ENCODE assay signal across 28 mouse cellular contexts in genomic region chr8:77257085-77257451, GRCm38 (mm10).
A peak's percentile ranks its signal among the peaks of the same experiment; 100 is the strongest.
DNase-seq lines count a peak whose midpoint lies in the region; ATAC-seq and TF ChIP-seq lines count a peak whose summit lies in the region.
"Had no signal": no experiment of that assay in that cellular context is flagged by ENCODE, and none has a peak within 500 bp of the region (broad histone marks: within the 10 kb centered on the region; RNA-seq: fewer than 3 reads in every experiment).

No protein-coding gene starts in this region.

- WGBS in forebrain, embryonic 16.5 days = 87% methylated on average over 12 of the region's 12 CpGs
- WGBS in forebrain, embryonic 14.5 days = 91% methylated on average over 12 of the region's 12 CpGs
- 91% methylated on average over 12 of the region's 12 CpGs for WGBS in hindbrain, postnatal 0 days
- 94% methylated on average over 12 of the region's 12 CpGs for WGBS in hindbrain, embryonic 12.5 days
- 94% methylated on average over 12 of the region's 12 CpGs for WGBS in midbrain, postnatal 0 days
- WGBS in midbrain, embryonic 13.5 days = 94% methylated on average over 12 of the region's 12 CpGs
- 95% methylated on average over 12 of the region's 12 CpGs for WGBS in neural tube, embryonic 15.5 days

- no peak for DNase-seq in forebrain, embryonic 14.5 days (ENCODE audit: low spot score)
- no peak for DNase-seq in hindbrain, postnatal 0 days (ENCODE audit: low spot score)
- no peak for DNase-seq in midbrain, postnatal 0 days (ENCODE audit: low spot score)
- DNase-seq in layer of hippocampus, adult 2 months (ENCODE audit: low spot score in 2 of 2) = no peak
- DNase-seq: adrenal gland, postnatal 14 days; cerebellum, adult 11-12 months; cerebellum, adult 9-11 months; gastrocnemius, adult 2 months; gastrocnemius, postnatal 36 days; heart, adult 2 months; heart, postnatal 10 days; kidney, adult 8-10 months; retina, postnatal 1 day; thymus, adult 2 months; thymus, postnatal 36 days had no signal

- TF ChIP-seq CTCF in hindbrain, postnatal 0 days (IDR thresholded peaks at IDR 0.05; ENCODE audit: low read depth) = no peak
- no peak for TF ChIP-seq CTCF in midbrain, postnatal 0 days (IDR thresholded peaks at IDR 0.05)
- no peak for TF ChIP-seq CTCF in layer of hippocampus, adult 2 months (conservative IDR thresholded peaks at IDR 0.05)

- H3K9ac ChIP-seq in forebrain, embryonic 16.5 days (replicated peaks; ENCODE audit: low read depth, low read length) = no peak overlapping the region
- H3K9ac ChIP-seq in forebrain, embryonic 14.5 days (ENCODE audit: low read length) = no peak overlapping the region
- no peak overlapping the region for H3K9ac ChIP-seq in hindbrain, postnatal 0 days (replicated peaks; ENCODE audit: low read length)
- H3K9ac ChIP-seq in hindbrain, embryonic 12.5 days = no peak overlapping the region
- no peak overlapping the region for H3K9ac ChIP-seq in midbrain, postnatal 0 days (replicated peaks; ENCODE audit: low read length, poor library complexity, severe bottlenecking)
- H3K9ac ChIP-seq in midbrain, embryonic 13.5 days (replicated peaks) = no peak overlapping the region
- H3K9ac ChIP-seq in neural tube, embryonic 15.5 days (replicated peaks) = no peak overlapping the region
- H3K9ac ChIP-seq: heart, embryonic 13.5 days; limb, embryonic 13.5 days; lung, embryonic 15.5 days had no signal

- no peak overlapping the region for H3K4me3 ChIP-seq in forebrain, embryonic 16.5 days (replicated peaks; ENCODE audit: low read length)
- H3K4me3 ChIP-seq in forebrain, embryonic 14.5 days (ENCODE audit: low read depth, low read length) = no peak overlapping the region
- no peak overlapping the region for H3K4me3 ChIP-seq in hindbrain, postnatal 0 days (ENCODE audit: low read length)
- no peak overlapping the region for H3K4me3 ChIP-seq in hindbrain, embryonic 12.5 days
- no peak overlapping the region for H3K4me3 ChIP-seq in midbrain, postnatal 0 days (ENCODE audit: low read depth, low read length)
- H3K4me3 ChIP-seq in midbrain, embryonic 13.5 days (replicated peaks) = no peak overlapping the region
- H3K4me3 ChIP-seq in layer of hippocampus, adult 2 months = no peak overlapping the region
- H3K4me3 ChIP-seq in neural tube, embryonic 15.5 days (replicated peaks) = no peak overlapping the region
- H3K4me3 ChIP-seq: erythroblast, embryonic 14.5 days; gastrocnemius, adult 2 months; heart, adult 2 months; heart, embryonic 13.5 days; limb, embryonic 13.5 days; lung, embryonic 15.5 days; midbrain, embryonic 10.5 days had no signal

- no peaks in the 10 kb centered on the region for H3K9me3 ChIP-seq in forebrain, embryonic 16.5 days (ENCODE audit: control insufficient read depth, low read length)
- no peaks in the 10 kb centered on the region for H3K9me3 ChIP-seq in forebrain, embryonic 14.5 days (replicated peaks; ENCODE audit: control insufficient read depth, low read length)
- no peaks in the 10 kb centered on the region for H3K9me3 ChIP-seq in hindbrain, postnatal 0 days (ENCODE audit: low read length)
- H3K9me3 ChIP-seq in hindbrain, embryonic 12.5 days (replicated peaks) = no peaks in the 10 kb centered on the region
- no peaks in the 10 kb centered on the region for H3K9me3 ChIP-seq in midbrain, postnatal 0 days (ENCODE audit: low read length)
- H3K9me3 ChIP-seq in midbrain, embryonic 13.5 days = no peaks in the 10 kb centered on the region
- no peaks in the 10 kb centered on the region for H3K9me3 ChIP-seq in neural tube, embryonic 15.5 days (replicated peaks)
- H3K9me3 ChIP-seq: heart, embryonic 13.5 days; limb, embryonic 13.5 days; lung, embryonic 15.5 days; midbrain, embryonic 10.5 days had no signal

- peak; percentile 39; the same call in 1 of the 2 replicates for ATAC-seq in forebrain, embryonic 16.5 days
- ATAC-seq in forebrain, embryonic 14.5 days = no peak
- ATAC-seq in hindbrain, postnatal 0 days = peak; percentile 1; the same call in 1 of the 2 replicates
- no peak for ATAC-seq in hindbrain, embryonic 12.5 days (ENCODE audit: low FRiP score)
- ATAC-seq in midbrain, postnatal 0 days (ENCODE audit: low FRiP score) = no peak
- no peak for ATAC-seq in midbrain, embryonic 13.5 days
- ATAC-seq in neural tube, embryonic 15.5 days (ENCODE audit: low FRiP score) = no peak
- ATAC-seq: intestine, embryonic 16.5 days; Patski had no signal

- H3K4me2 ChIP-seq in forebrain, embryonic 16.5 days (ENCODE audit: low read length) = no peak overlapping the region
- H3K4me2 ChIP-seq in forebrain, embryonic 14.5 days (ENCODE audit: low read length) = no peak overlapping the region
- no peak overlapping the region for H3K4me2 ChIP-seq in hindbrain, postnatal 0 days (ENCODE audit: low read depth, low read length)
- no peak overlapping the region for H3K4me2 ChIP-seq in hindbrain, embryonic 12.5 days (replicated peaks)
- H3K4me2 ChIP-seq in midbrain, postnatal 0 days (ENCODE audit: low read depth, low read length, poor library complexity, severe bottlenecking) = no peak overlapping the region
- no peak overlapping the region for H3K4me2 ChIP-seq in midbrain, embryonic 13.5 days (replicated peaks)
- H3K4me2 ChIP-seq in neural tube, embryonic 15.5 days = no peak overlapping the region
- H3K4me2 ChIP-seq: heart, embryonic 13.5 days; limb, embryonic 13.5 days; liver, embryonic 11.5 days; lung, embryonic 15.5 days had no signal

- peaks cover 9% of the 10 kb centered on the region for H3K4me1 ChIP-seq in forebrain, embryonic 16.5 days (replicated peaks; ENCODE audit: control insufficient read depth, insufficient read depth, low read length)
- H3K4me1 ChIP-seq in forebrain, embryonic 14.5 days (ENCODE audit: control insufficient read depth, insufficient read depth, low read length) = no peaks in the 10 kb centered on the region
- H3K4me1 ChIP-seq in hindbrain, postnatal 0 days (ENCODE audit: insufficient read depth, low read length) = no peaks in the 10 kb centered on the region
- H3K4me1 ChIP-seq in hindbrain, embryonic 12.5 days = no peaks in the 10 kb centered on the region
- no peaks in the 10 kb centered on the region for H3K4me1 ChIP-seq in midbrain, postnatal 0 days (ENCODE audit: insufficient read depth, low read length)
- H3K4me1 ChIP-seq in midbrain, embryonic 13.5 days (replicated peaks) = no peaks in the 10 kb centered on the region
- no peaks in the 10 kb centered on the region for H3K4me1 ChIP-seq in neural tube, embryonic 15.5 days
- H3K4me1 ChIP-seq: limb, embryonic 13.5 days; lung, embryonic 15.5 days had no signal

- H3K27me3 ChIP-seq in forebrain, embryonic 16.5 days (replicated peaks; ENCODE audit: control insufficient read depth, insufficient read depth, low read length) = no peaks in the 10 kb centered on the region
- H3K27me3 ChIP-seq in forebrain, embryonic 14.5 days (replicated peaks; ENCODE audit: control insufficient read depth, insufficient read depth, low read length) = no peaks in the 10 kb centered on the region
- no peaks in the 10 kb centered on the region for H3K27me3 ChIP-seq in hindbrain, postnatal 0 days (ENCODE audit: insufficient read depth, low read length)
- H3K27me3 ChIP-seq in hindbrain, embryonic 12.5 days = no peaks in the 10 kb centered on the region
- H3K27me3 ChIP-seq in midbrain, postnatal 0 days (ENCODE audit: insufficient read depth, low read length) = no peaks in the 10 kb centered on the region
- H3K27me3 ChIP-seq in midbrain, embryonic 13.5 days = no peaks in the 10 kb centered on the region
- H3K27me3 ChIP-seq in neural tube, embryonic 15.5 days (replicated peaks) = no peaks in the 10 kb centered on the region
- H3K27me3 ChIP-seq: heart, embryonic 13.5 days; limb, embryonic 13.5 days; lung, embryonic 15.5 days; Patski had no signal

- H3K27ac ChIP-seq in forebrain, embryonic 16.5 days (ENCODE audit: low read length) = peak overlapping the region; percentile 48
- H3K27ac ChIP-seq in forebrain, embryonic 14.5 days (ENCODE audit: low read depth, low read length) = no peak overlapping the region
- no peak overlapping the region; the same call in 1 of the 2 replicates for H3K27ac ChIP-seq in hindbrain, postnatal 0 days
- H3K27ac ChIP-seq in hindbrain, embryonic 12.5 days = no peak overlapping the region
- peak overlapping the region; percentile 7; the same call in 1 of the 2 replicates for H3K27ac ChIP-seq in midbrain, postnatal 0 days (ENCODE audit: low read depth, low read length)
- no peak overlapping the region for H3K27ac ChIP-seq in midbrain, embryonic 13.5 days
- peak overlapping the region; percentile 93 for H3K27ac ChIP-seq in layer of hippocampus, adult 2 months
- no peak overlapping the region for H3K27ac ChIP-seq in neural tube, embryonic 15.5 days (replicated peaks)
- H3K27ac ChIP-seq: gastrocnemius, adult 2 months; heart, adult 2 months; heart, embryonic 13.5 days; kidney, postnatal 0 days; limb, embryonic 13.5 days; lung, embryonic 15.5 days; midbrain, embryonic 10.5 days had no signal

- H3K36me3 ChIP-seq in forebrain, embryonic 16.5 days (ENCODE audit: control insufficient read depth, insufficient read depth) = no peaks in the 10 kb centered on the region
- no peaks in the 10 kb centered on the region for H3K36me3 ChIP-seq in forebrain, embryonic 14.5 days (ENCODE audit: control insufficient read depth, insufficient read depth, low read length)
- no peaks in the 10 kb centered on the region for H3K36me3 ChIP-seq in hindbrain, postnatal 0 days (ENCODE audit: insufficient read depth, low read length)
- H3K36me3 ChIP-seq in hindbrain, embryonic 12.5 days = 0 out of 2 replicates have a peak, but pooled peaks cover 3% of the 10 kb centered on the region
- no peaks in the 10 kb centered on the region for H3K36me3 ChIP-seq in midbrain, postnatal 0 days (ENCODE audit: insufficient read depth, low read length)
- no peaks in the 10 kb centered on the region for H3K36me3 ChIP-seq in midbrain, embryonic 13.5 days
- H3K36me3 ChIP-seq in neural tube, embryonic 15.5 days = no peaks in the 10 kb centered on the region

Comparison
In these comparisons a context has a peak if more than half of its experiments do, and no peak if none do; other contexts are left out.
1. ATAC-seq: peak in forebrain, embryonic 16.5 days (single experiment) and hindbrain, postnatal 0 days (single experiment); none in forebrain, embryonic 14.5 days (single experiment), hindbrain, embryonic 12.5 days (single experiment), midbrain, postnatal 0 days (single experiment), midbrain, embryonic 13.5 days (single experiment) and neural tube, embryonic 15.5 days (single experiment).
2. H3K27ac ChIP-seq: peak in forebrain, embryonic 16.5 days (single experiment), midbrain, postnatal 0 days (single experiment) and layer of hippocampus, adult 2 months (single experiment); none in forebrain, embryonic 14.5 days (single experiment), hindbrain, postnatal 0 days (single experiment), hindbrain, embryonic 12.5 days (single experiment), midbrain, embryonic 13.5 days (single experiment) and neural tube, embryonic 15.5 days (single experiment).